Mouse (Mus musculus) adrenal gland (tissue): ENCODE data around the gene Cdk6.

Experiments used
- intact Hi-C: fragments of 180-260 bp; cut with DNase I; formaldehyde crosslinking; loops from one replicate; pipeline ENCODE4 v1.15.1; 2025

Gene Cdk6

DNA sequence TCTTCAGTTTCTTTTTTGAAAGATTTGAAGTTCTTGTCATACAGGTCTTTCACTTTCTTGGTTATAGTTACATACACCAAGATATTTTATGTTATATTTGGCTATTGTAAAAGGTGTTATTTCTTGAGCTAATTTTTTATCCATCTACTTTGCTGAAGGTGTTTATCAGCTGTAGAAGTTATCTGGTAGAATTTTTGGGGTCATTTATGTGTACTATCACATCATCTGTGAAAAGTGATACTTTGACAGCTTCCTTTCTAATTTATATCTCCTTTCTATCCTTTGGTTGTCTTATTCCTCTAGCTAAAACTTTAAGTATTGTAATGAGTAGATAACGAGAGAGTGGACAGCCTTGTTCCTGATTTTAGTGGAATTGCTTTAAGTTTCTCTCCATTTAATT, 210.2 kb downstream of the Cdk6 start:
- intact Hi-C loops, result no loop called here

DNA sequence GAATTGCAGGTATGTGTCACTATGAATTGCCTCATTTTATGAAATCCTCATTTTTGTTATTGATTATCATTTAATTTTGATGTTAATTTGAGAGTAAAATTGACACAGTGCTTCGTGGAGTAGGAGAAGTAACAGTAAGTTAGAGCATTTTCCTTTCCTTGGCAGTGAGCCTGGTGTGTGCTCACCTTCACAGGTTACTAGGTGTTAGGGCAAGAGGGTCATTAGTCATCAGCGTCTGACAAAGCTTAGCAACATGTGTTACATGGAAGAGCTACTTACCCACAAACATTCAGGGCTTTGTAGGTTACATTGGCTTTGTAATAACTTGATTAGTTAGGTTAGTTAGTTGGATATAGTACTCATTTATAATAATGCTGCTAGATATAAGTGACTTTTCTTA, 212.9 kb downstream of the Cdk6 start:
- intact Hi-C loops, result no loop called here

DNA sequence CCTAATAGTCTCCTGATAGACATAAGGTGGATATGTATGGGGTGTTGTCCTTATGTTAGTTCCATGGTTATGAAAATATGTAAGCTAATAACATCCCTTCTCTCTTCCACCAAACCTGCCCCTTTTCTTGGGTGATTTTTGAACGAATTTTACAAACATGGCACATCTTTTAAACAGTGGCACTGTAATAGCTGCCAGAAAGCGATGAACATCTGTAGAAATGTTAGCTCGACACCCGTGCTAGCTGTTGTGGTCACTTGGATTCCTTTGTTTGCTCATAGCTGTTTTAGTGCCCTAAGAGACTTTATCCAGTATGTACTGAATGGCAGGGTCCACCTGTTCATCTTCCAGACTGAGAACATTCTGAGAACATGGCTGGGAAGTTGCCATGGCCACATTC, 230.0 kb downstream of the Cdk6 start, which contains the start of gene 1700109H08Rik:
TSS of gene 1700109H08Rik (plus strand) at position 301 of the 400 bp plus-strand sequence.
- intact Hi-C loops, result no loop called here

DNA sequence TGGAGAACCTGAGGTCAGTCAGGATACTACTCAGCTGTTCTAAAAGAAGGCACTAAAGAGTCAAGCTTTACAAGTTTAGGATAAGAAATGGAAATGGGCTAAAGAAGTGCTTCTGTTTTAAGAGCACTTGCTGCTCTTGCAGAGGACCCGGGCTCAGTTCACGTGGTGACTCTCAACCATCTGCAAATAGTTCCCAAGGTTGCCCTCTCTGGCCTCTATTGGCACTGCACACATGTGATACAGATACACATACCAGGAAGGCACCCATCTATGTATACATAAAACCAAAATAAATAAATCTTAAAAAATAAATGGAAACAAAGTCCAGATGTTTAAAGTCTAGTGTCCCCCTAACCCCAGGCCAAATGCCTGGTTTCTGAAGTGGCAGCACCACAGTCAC, 233.5 kb downstream of the Cdk6 start:
- intact Hi-C loops, result no loop called here

DNA sequence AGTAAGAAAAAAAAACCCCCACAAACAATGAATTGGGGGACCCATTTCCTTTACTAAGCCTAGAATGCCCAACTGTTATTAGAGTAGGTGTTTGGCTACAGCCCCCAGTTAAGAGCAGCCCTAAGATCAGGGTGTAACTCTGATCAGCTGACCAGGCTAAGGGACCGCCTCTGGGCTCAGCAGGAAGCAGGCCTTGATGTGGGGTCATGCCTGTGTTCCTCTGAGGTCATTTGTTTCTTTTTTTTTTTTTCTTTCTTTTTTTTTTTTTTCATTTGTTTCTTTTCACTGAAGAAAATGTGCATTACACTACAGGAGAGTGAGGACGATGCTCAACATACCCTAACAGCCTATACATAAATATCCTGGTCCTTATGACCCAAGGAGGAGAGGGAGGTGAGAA, 236.7 kb downstream of the Cdk6 start:
- intact Hi-C loops, result no loop called here

DNA sequence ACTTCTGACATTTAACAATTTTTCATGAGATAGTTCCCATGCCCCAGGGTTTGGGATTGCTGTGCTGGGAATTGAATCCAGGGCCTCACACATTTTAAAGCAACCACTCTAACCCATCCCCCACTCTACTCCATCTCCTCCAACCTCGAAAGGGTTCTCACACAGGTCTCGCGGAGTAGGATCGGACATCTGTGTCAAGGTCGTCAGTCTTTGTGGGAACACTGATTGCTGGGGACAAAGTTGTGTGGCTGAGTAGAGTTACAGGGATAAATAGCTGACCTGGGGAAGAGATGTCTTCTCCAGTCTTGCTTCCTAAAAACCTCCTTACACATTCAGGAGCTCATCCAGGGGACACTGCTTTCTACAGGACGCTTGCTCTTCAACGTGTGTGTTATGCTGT, 237.8 kb downstream of the Cdk6 start:
- intact Hi-C loops, result no loop called here
